Mouse (Mus musculus) lung, embryonic 14.5 days (tissue): ENCODE results near the gene Gfod1. TPM values are rescaled to one million over a fixed set of nuclear protein-coding genes. Genes with fewer than 3 reads are reported as not detected.

ENCODE experiments used
- ATAC-seq: fragments of 200-750 bp; cut with Nextera tagmentation; 2 replicates; pipeline ENCODE4 v1.8.0; 2017; ENCODE audit warnings: mild to moderate bottlenecking, moderate TSS enrichment, moderate library complexity; ENCODE audit not compliant: insufficient read depth
- DNase-seq: peaks from one replicate; pipeline ENCODE4 v3.0.0-alpha.2; 2015
- H3K27ac ChIP-seq: fragments of 300-500 bp; sonication (generic); 2 replicates; pipeline ENCODE4 v1.5.1; 2014; ENCODE audit warnings: low read depth, mild to moderate bottlenecking, moderate library complexity
- H3K27me3 ChIP-seq: fragments of 300-500 bp; sonication (generic); 2 replicates; pipeline ENCODE4 v1.6.1; 2014; ENCODE audit warnings: low read length, control low read depth; ENCODE audit not compliant: insufficient read depth
- H3K36me3 ChIP-seq: fragments of 300-500 bp; sonication (generic); 2 replicates; pipeline ENCODE4 v1.6.1; 2014; ENCODE audit warnings: control low read depth; ENCODE audit not compliant: insufficient read depth
- H3K4me1 ChIP-seq: fragments of 300-500 bp; sonication (generic); 2 replicates; pipeline ENCODE4 v1.6.1; 2014; ENCODE audit warnings: antibody characterized with exemption, control low read depth; ENCODE audit not compliant: insufficient read depth
- H3K4me2 ChIP-seq: fragments of 300-500 bp; sonication (generic); 2 replicates; pipeline ENCODE4 v1.6.1; 2014; ENCODE audit warnings: mild to moderate bottlenecking
- H3K4me3 ChIP-seq: fragments of 300-500 bp; sonication (generic); 2 replicates; pipeline ENCODE4 v1.5.1; 2014; ENCODE audit warnings: low read depth, low read length
- H3K9ac ChIP-seq: fragments of 300-500 bp; sonication (generic); 2 replicates; pipeline ENCODE4 v1.6.1; 2014
- H3K9me3 ChIP-seq: fragments of 300-500 bp; sonication (generic); 2 replicates; pipeline ENCODE4 v1.6.1; 2016; ENCODE audit warnings: low read depth, low read length, control low read depth
- CTCF ChIP-seq: IDR thresholded peaks from 2 replicates; pipeline ENCODE4 v1.5.1; 2016; ENCODE audit warnings: antibody characterized with exemption, low read depth
- WGBS: fragments of 180-500 bp; shearing (Covaris S2); extraction: QIAGEN DNeasy Blood & Tissue Kit; methylation state at CpG from one replicate; pipeline ENCODE4 v1.1.7; 2014; 5-methylcytosine and 5-hydroxymethylcytosine counted together
- polyA plus RNA-seq: library from polyadenylated mRNA; unstranded; fragments of >200 nt; fragmentation: Nextera tagmentation; extraction: Ambion mirVana; gene quantifications from 2 replicates; pipeline ENCODE4 v1.2.1, GENCODE M21; 2014

Gfod1 gene
- polyA plus RNA-seq, result 1.0 and 1.4 TPM in 2 replicates

DNA sequence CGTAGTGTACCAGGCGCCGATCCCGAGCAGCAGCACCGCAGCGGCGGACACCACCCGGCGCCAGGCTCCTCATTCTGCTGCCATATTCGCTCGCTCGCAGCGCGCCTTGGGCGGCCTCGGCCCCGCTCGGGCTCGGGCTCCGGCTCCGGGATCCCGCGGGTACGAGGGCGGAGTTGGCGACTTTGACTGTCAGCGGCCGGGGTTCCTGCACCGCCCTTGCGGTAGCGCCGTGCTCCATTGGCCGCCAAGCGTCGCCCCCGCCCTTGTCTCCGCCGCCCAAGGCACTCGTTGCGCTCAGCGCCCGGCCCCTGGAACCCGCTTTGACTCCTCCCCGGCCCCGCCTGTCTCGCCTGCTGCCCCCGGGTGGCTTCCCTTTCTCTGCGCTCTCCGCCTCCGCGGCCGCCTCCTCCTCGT lies at the start of gene Gfod1:
Gfod1 (minus strand) TSS at position 155 of the 414 bp plus-strand sequence.
- Histone ChIP-seq H3K27ac (peak within 1 kb of the TSS; percentile 86), H3K4me2 (peak within 1 kb of the TSS; percentile 99), H3K4me1 (0 out of 2 replicates have a peak, but pooled peaks cover 3% of the 10 kb centered on the region), H3K9me3 (no peaks in the 10 kb centered on the region), H3K4me3 (peak within 1 kb of the TSS; percentile 67), H3K27me3 (peaks cover 10% of the 10 kb centered on the region; the same call in 1 of the 2 replicates), H3K9ac (peak within 1 kb of the TSS; percentile 67), H3K36me3 (no peaks in the 10 kb centered on the region)
- TF ChIP-seq CTCF, result peak; percentile 49
- WGBS, result under 1% methylated on average over 53 of the region's 53 CpGs
- ATAC-seq (peak; percentile 95), DNase-seq (peak; percentile 98)

DNA sequence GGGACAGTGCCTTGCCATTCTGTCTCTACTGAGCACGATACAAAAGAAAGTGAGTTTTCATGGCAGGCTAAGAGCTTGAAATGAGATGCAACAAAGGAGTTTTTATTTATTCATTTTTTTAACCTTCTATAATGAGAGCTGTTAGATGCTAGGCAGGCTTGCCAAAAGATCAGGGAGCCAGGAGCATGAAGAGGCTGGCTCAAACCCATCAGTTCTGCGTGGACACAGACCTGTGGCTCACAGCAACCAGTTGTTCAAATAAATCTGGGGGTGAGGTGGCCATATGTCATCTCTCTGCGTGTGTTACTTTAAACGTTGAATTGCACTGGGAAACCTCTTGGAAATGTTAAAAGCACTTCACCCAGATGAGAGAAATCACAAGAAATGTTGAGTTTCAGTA lies 49.4 kb upstream of the Gfod1 start:
- ATAC-seq (no peak), DNase-seq (no peak)
- H3K4me1 ChIP-seq, result 0 out of 2 replicates have a peak, but pooled peaks cover 3% of the 10 kb centered on the region
- H3K27me3 ChIP-seq, result no peaks in the 10 kb centered on the region
- no peak overlapping the region for H3K27ac ChIP-seq
- no peak overlapping the region for H3K4me3 ChIP-seq
- no peaks in the 10 kb centered on the region for H3K36me3 ChIP-seq
- no peaks in the 10 kb centered on the region for H3K9me3 ChIP-seq
- H3K4me2 ChIP-seq, result no peak overlapping the region
- TF ChIP-seq CTCF, result no peak
- 45% methylated on average over 4 of the region's 4 CpGs for WGBS
- no peak overlapping the region for H3K9ac ChIP-seq

GRCm38 (mm10) chr13:43350489-43351169 lies 46.7 kb upstream of the Gfod1 start:
- DNase-seq, result no peak
- no peak overlapping the region for H3K4me2 ChIP-seq
- H3K27ac ChIP-seq, result no peak overlapping the region

DNA sequence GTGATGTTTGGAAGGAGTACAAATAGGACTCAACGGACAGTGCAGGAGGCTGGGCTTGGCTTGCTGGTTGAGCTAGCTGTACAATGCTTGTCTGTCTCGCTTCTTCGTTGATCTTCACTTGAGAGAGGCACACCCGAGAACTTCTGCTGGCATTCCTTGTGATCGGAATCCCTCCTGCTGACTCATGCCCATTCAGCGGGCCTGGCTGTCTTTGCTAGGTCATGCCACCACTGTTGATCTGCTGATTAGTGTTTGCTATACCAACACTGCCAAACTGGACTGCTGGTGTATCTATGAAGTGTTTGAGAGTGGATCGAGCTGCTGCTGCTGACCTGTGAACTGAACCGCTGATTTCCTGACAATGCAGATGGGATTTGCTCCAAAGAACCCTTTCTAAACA lies 45.4 kb upstream of the Gfod1 start:
- H3K4me2 ChIP-seq, result no peak overlapping the region
- no peak for ATAC-seq
- H3K4me3 ChIP-seq, result no peak overlapping the region
- 0 out of 2 replicates have a peak, but pooled peaks cover 2% of the 10 kb centered on the region for H3K4me1 ChIP-seq
- no peaks in the 10 kb centered on the region for H3K27me3 ChIP-seq
- DNase-seq, result peak; percentile 17
- 60% methylated on average over 8 of the region's 8 CpGs for WGBS
- TF ChIP-seq CTCF, result no peak
- no peak overlapping the region for H3K27ac ChIP-seq
- H3K9me3 ChIP-seq, result no peaks in the 10 kb centered on the region
- H3K36me3 ChIP-seq, result no peaks in the 10 kb centered on the region
- no peak overlapping the region for H3K9ac ChIP-seq

More at GRCm38 (mm10) chr13:43350489-43351169, 46.7 kb upstream of the Gfod1 start:
- Histone ChIP-seq H3K4me1 (0 out of 2 replicates have a peak, but pooled peaks cover 3% of the 10 kb centered on the region), H3K36me3 (no peaks in the 10 kb centered on the region), H3K4me3 (no peak overlapping the region), H3K9ac (no peak overlapping the region), H3K27me3 (no peaks in the 10 kb centered on the region), H3K9me3 (no peaks in the 10 kb centered on the region)
- no peak for TF ChIP-seq CTCF
- 59% methylated on average over 9 of the region's 9 CpGs for WGBS
- ATAC-seq, result no peak

GRCm38 (mm10) chr13:43346825-43347224 lies 42.9 kb upstream of the Gfod1 start:
- Histone ChIP-seq H3K27ac (no peak overlapping the region), H3K4me2 (no peak overlapping the region), H3K9ac (no peak overlapping the region), H3K9me3 (no peaks in the 10 kb centered on the region), H3K36me3 (no peaks in the 10 kb centered on the region), H3K27me3 (no peaks in the 10 kb centered on the region), H3K4me3 (no peak overlapping the region), H3K4me1 (no peaks in the 10 kb centered on the region)
- ATAC-seq, result no peak
- DNase-seq, result peak; percentile 13
- TF ChIP-seq CTCF, result no peak

- H3K4me1 ChIP-seq, result peaks cover 7% of the 10 kb centered on the region; the same call in 1 of the 2 replicates
- H3K27me3 ChIP-seq, result no peaks in the 10 kb centered on the region
- no peak overlapping the region for H3K4me3 ChIP-seq
- no peak for ATAC-seq
- no peak for TF ChIP-seq CTCF
- H3K9ac ChIP-seq, result no peak overlapping the region
- no peaks in the 10 kb centered on the region for H3K9me3 ChIP-seq
- H3K4me2 ChIP-seq, result no peak overlapping the region
- WGBS, result 52% methylated on average over 4 of the region's 4 CpGs
- peak; percentile 45 for DNase-seq
- peak overlapping the region; percentile 8; the same call in 1 of the 2 replicates for H3K27ac ChIP-seq
- H3K36me3 ChIP-seq, result no peaks in the 10 kb centered on the region
Measured at GRCm38 (mm10) chr13:43338632-43339031, 34.7 kb upstream of the Gfod1 start.

DNA sequence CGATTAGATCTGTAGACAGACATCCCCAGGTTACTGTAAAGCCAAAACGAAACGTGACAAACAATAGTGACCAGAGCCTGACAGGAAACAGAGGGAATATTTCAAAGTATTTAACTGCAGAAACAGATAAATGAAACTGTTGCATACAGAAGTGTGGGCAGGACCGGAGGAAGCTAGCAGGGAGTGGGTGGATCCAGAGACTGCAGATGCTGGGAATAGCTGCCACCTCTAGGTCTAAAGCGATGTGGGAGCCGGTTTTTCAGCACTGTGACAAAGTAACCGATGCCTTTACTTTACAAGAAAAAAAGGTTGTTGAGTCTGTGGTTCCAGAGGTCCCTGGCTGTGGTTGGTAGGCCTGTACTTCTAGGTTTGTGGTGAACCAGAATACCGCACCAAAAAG lies 34.0 kb upstream of the Gfod1 start:
- no peak overlapping the region for H3K4me2 ChIP-seq
- ATAC-seq, result no peak
- H3K9ac ChIP-seq, result no peak overlapping the region
- no peak for DNase-seq
- no peaks in the 10 kb centered on the region for H3K27me3 ChIP-seq
- peaks cover 7% of the 10 kb centered on the region; the same call in 1 of the 2 replicates for H3K4me1 ChIP-seq
- H3K36me3 ChIP-seq, result no peaks in the 10 kb centered on the region
- H3K9me3 ChIP-seq, result no peaks in the 10 kb centered on the region
- peak overlapping the region; percentile 8; the same call in 1 of the 2 replicates for H3K27ac ChIP-seq
- no peak for TF ChIP-seq CTCF
- 83% methylated on average over 8 of the region's 8 CpGs for WGBS
- no peak overlapping the region for H3K4me3 ChIP-seq
